Mouse (Mus musculus): Measurements from ENCODE around the gene Atp5s.

- no peak for TF ChIP-seq CTCF (IDR thresholded peaks at IDR 0.05; ENCODE audit: borderline replicate concordance, control insufficient read depth, extremely low read depth, insufficient read depth, low read length, poor library complexity)
- TF ChIP-seq POLR2A (IDR thresholded peaks at IDR 0.05; ENCODE audit: control insufficient read depth, extremely low read depth, insufficient read depth, low read length, poor library complexity) = no peak
These were observed 36.9 kb downstream of the Atp5s start for GRCm38 (mm10) chr12:69761603-69762002.
